Mouse (Mus musculus) gastrocnemius, postnatal 4 days (tissue): ENCODE measurements at regions not wholly inside any gene's neighbourhood (a gene's known extent, or its start where the extent isn't known, plus 50 kb on each side); places are given as distances from the start of the nearest gene placed in this dataset.
A peak's percentile ranks its signal among the peaks of the same experiment; 100 is the strongest.

ENCODE experiments used
- DNase-seq, 2 experiments: peaks; one replicate each; pipeline ENCODE4 v3.0.0; 2021 to 2022; ENCODE audit warnings: low spot score in 2 of 2, mixed read lengths in 2 of 2

DNA sequence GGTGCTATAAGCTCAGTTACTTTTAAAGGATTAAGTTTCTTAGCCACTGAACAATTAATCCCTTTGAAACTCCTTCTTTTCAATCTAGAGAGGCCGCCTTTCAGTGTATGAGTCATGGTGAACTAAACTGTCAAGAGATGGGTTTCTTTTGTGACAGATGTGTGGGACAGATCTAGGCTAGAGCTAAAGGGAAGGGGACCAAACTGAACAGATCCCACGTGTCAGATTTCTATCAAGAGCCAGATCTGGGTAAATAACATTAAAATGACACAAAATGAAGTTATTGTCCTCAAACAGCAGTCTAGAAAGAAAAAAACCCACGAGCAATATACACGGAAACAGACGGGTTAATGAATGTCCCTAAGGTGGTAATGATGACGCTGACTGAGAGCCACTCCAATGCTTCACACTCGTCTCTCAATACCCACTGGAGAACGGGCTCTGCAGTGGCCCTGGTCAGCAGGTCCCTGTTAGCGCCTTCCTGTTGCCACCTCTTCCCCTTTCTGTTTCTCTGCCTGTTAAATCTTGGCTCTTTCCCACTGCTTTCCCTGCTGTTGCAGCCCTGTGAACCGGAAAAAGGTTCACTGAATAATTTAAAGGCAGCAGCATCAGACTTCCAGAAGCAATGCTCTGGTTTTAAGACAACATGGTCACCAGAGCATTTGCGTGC is 52.7 kb upstream of the Rab3gap2 start:
- no peak for DNase-seq

DNA sequence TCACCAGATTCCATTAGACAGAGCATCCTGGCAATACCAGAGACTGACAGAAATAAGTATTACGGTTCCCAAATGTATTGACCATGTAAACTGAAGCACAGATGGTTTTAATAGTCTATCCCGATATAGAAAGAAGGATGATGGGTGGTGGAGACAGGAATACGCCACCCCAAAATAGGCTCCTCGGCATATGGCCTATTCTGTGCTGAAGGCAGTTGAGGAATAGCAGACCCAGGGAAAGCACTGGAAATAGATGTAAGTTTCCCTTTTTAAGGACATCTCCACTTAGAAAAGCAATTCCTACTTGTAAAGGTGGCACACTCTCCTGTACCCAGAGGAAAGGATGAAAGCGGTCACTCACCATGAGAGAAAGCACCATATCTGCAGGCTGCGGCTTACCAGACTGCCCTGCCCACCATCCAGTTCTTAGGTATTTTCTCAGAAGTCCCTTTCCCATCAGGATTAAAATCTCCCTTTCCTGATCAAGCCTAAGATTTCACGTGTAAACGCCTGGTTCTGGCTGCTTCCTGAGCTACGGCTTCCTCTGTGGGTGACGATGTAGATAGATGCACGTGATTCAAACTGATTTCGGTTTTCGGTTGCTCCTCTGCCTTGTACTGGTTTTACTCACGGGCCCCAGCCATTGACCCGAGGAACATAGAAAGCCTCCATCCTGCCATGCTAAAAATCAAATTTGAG is 53.3 kb upstream of the Rab3gap2 start:
- DNase-seq, result no peak

DNA sequence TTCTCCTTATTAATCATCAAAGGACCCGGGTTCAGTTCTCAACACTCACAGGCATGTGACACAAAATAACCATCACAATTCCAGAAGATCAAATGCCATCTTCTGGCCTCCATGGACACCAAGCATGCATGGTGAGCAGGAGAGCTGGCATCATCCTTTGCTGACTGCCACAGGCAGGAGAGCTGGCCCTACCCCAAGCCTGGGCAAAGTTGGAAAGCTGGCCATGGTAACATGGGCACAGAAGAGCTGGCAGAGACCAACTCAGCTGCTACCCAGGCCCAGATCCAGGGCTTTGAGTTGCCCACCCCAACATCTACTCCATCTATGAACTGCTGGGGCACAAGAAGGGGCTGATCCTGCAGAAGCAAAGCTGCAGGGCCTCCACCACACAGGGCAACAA is 59.1 kb upstream of the Rab3gap2 start:
- peak in 1 of 2 experiments; percentile 37 for DNase-seq

DNA sequence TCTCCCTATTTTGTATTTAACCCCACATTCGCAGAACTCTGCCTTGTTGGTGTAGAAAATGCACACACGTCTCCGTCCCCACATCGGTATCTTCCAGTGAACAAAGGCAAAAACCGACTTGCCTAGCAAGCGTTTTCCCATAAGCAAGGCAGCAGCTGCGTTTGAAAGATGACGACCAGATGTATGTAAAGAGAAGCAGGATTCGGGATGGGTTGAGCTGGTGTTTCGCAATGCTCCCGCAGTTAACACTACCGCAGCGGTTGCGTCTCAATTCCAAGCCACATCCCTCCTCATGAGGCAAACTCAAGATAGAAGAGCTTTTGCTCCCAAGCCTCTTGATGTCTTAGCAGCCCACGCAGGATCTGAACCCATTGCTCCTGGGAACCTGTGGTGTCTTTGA is 59.9 kb upstream of the Rab3gap2 start:
- DNase-seq, result no peak

DNA sequence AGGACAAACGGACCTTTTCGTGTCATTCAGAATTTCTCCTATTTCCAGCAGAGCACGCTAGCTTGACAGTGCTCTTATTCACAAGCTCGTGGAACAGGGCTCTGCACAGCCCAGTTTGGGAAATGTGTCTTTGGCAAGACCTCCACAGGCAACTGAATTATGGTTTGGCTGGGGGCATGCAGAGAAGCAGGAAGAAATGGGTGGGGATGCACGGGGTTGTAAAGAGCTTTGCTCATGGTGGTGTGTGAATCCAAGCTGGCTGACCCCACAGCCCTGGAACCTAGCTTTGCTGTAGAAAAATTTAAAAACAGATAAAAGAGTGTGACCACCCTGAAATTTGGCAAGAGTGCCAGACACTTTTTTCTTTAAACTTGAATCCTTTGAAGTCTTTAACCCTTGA is 63.6 kb upstream of the Rab3gap2 start:
- DNase-seq, result peak in 1 of 2 experiments; percentile 15

DNA sequence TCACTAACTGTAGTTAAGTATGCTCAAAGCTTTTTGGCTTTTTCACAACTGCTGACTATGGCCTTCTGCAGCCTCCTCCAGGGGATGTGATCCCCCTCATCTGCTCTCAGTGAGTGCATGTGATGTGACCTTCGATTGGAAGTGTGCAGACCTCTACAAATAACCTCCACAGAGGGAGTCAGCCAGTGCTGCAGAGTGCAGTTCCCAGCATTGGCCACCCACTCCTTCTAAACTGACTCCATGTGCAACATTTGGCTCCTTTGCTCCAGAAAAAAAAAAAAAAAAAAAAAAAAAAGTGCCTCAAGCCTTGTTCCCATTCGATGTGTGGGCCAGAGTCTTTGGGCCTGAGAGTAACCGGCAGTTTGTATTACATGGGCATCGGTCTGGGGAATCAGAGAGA is 75.7 kb upstream of the Rab3gap2 start:
- DNase-seq, result no peak

DNA sequence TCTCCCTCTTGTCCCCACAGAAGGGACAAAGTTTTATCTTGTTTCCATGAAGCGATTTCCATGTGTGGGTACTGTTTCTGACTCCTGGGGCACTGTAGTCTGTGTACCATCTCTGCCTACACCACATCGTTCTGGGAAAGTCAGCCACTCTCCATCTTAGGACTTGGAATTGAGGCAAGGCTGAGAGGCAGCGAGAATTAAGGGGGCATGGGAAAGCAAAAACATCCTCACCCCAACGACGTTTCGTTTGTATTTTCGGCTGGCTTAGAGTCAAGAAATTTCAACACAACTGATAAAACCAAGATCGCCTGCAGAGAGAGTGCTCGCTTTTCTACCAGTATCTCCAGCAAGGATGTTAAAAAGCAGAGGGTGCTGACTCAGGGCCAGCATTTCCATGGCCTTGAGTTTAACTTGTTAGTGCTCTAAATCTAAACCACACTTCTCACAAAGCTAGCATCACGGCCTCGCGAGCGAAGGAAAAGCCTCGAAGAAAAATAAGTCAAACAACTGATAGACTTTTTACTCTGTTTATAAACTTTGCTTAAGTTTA is 78.1 kb upstream of the Rab3gap2 start:
- DNase-seq, result no peak

DNA sequence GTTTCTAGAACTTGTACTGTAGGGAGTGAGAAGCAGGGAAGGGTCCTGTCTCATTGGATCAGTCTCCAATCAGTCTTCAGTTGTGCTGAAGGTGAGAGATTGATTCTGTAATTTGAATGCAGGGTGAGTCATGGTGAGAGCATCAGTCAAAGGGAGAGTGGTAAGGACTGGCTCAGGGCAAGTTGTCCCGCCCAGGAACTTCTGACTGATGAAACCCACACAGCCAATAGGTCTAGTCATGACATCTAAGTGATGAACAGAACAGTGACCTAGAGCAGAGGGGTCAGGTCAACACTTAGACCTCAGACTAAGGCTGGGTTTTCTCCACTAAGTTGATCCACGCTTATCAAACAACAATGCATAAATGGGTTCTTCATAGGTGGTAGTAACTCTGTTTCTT is 82.4 kb upstream of the Rab3gap2 start:
- no peak for DNase-seq

DNA sequence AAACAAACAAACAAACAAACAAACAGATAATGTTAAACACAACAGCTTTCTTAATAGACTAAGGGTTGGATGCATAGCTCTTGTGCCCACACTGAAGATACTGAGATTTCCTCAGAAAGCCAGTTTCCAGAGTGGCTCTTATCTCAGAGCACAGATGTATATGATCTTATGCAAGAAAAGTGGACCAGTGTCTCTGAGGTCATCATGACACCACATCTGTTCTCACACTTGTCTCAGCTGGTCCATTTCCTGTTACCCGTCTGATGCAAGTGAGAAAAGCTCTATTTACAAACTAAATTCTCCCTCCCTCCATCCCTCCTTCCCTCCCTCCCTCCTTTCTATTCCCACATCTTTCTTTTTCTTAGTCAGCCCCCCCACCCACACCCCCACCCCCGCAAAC is 83.5 kb upstream of the Rab3gap2 start:
- no peak for DNase-seq

DNA sequence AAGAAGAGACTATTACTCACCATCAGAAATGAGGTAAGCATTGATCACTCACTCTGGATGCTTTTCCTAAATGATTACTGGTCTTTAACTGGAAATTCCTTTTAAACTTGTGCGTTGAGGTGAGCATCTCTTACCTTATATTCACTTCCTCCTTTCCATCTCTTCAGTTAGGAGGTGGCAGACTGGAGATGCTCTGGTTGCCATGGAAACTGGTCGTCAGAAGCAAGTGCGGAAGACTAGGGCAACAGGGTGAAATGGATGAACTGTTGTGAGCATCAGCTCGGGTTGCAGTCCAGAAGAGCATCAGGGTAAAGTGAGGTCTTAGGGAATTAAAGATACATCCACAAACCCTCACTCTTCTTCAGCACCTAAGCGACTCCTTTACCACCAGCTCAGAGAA is 86.2 kb upstream of the Rab3gap2 start:
- DNase-seq, result no peak

DNA sequence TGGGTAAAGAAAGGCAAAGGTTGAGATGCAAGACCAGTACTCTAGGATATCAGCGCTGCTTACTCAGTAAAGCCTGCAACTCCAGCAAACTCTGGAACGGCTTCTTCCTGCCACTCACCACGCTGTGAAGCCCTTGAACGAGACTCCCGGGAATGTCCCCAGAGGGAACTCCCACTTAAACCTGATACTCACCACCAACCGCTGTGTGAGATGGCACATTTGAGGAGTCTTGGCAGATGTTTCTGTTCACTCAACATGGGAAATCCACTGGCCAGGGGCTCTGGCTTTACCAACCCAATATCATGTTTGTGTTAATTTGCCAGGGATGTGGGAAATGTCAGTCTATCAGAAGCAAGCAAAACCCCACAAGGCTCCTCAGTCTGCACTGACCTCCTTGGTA is 90.2 kb upstream of the Rab3gap2 start:
- no peak for DNase-seq

DNA sequence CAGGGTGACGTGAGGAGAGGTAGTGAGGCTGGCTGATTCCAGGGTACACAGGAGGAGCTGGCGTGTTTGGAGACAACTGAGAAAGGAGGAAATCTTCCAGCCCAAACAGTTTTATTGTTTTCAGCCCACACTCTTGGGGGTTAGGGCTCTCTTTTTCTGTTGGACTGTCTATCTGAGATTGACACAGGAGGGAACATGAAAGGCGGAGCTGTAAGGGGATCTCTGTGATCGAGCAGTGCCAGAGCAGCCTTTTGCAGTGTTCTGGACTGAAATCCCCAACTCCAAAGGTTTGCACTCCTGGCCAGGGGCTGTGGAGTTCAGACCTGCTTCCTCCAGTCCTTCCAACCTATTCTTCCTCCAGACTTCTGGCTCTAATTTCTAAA is 91.9 kb upstream of the Rab3gap2 start:
- no peak for DNase-seq

DNA sequence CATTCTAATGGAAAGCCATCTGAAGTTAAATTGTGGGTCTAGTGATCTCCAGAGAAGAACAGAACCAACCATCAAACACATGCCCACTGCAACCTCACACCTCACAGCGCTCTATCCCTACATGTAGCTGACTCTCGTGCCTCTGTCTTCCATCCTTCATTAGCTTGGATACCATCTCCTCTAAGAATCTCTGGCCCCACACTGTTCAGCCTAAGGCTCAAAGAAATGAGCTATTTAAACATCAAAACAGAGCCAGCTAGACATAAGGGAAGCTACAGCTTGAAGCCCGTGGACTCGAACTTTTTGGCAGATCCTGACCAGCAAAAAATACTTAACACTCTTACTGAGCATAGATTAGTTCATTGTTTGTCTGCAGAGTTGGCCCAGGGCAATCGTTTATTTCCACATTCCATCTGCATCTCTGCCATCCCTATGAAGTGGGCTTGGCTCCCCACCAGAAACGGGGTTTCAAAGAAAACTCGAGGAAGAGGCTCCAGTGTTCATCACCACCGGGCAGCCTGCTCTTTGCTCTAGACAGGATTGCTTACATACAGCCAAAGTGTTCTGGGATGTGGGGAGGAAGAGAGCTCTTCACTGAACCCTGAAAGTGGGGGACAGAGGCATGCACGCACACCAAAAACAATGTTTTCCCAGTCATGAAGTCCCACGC is 92.4 kb upstream of the Rab3gap2 start:
- DNase-seq, result peak in 1 of 2 experiments; percentile 41

DNA sequence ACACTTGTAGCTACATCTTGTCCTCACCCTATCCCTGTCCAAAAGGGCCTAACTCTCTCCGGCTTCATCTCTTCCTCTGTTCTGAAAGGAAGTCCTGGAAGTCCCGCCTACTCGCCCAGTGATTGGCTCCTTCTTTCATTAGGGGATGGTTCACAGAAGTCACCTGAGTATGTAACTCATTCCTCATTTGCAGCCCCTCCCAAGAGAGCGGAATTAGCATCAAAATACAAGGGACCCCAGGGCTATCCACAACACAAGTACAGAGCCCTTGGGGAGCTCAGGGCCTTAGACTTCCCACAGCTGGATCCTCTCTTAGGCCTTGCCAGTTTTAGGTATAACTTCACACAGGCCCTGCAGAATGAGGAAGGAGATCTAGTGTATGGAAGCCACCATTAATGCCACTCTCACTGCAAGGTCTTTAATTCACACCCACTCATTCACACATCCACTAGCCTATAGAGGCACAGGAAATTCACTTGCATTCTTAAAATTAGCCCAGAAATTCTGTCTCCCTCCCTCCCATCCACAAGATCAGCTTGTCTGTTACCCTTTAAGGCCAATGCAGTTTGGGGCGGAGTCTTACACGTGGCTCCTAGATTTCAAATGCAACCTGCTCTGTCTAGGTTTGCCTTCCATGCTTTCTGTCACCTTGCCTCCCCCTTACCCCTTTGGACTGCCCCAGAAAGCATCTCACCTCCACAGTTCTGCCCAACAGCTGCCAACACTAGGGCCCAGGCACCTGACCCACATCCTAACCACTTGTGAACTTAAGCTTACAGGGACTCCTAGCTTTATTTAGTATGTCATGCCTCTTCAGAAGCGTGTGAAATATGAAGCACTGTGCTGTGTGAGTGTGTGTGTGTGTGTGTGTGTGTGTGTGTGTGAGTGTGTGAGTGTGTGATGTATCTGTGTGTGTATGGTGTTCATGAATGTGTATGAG is 98.7 kb upstream of the Rab3gap2 start:
- no peak for DNase-seq

DNA sequence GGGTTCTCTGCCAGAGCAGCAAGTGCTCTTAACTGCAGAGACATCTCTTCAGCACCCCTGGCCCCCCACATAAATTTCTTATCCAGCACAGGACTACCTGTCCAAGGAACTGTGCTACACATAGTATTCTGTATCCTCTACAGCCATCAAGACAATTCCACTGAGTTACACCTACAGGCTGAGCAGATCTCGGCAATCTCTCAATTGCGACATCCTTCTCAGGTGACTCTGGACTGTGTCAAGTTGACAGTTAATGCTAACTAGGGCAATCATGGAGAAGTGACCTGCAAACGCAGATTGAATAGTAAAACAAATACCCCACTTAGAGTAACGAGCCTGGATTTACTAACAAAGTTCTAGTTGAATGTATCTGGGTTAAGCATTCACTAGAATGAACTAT is 100.1 kb upstream of the Rab3gap2 start:
- no peak for DNase-seq

DNA sequence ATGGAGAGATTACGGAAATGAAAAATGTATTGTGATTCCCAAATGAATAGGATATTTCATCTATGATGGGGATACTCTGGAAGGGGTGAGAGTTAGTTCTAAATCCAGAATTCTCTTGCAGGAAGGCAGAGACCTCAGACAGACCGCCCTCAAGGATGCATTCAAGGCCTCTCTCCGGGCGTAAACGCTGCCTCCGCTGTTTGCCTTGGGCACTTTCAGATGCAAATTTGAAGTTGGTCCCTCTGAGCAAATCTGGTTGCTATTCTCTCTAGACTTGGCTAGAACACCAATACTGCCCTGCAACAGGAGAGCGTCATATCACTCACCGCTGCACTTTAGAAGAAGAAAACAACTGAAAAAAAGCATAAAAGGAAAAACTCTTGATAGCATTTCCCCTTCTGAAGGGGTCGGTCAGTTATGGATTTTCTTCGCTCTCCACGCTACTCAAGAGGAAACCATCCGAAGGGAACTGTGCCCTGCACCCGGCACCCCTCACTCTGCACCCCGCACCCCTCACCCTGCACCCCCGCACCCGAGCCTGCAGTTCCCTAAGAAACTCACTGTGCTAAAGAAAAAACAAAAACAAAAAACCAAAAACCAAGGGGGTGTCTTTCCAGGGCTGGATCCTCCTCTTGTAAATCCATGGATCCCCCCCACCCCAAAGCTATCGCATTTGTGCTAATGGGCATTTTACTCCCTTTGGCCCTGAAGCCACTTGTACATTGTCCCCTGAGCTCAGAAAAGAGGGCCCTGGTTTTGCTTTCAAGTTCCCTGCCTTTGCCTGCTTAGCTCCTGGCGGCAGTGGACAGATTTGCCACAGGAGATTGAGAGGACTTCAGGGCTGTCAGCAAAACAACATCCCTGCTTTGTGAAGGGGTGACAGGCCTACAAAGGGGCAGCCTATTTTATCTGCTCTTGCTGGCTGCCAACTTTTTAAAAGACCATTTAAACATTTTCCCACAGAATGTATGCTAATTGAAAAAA is 99.9 kb upstream of the Mark1 start:
- no peak for DNase-seq

DNA sequence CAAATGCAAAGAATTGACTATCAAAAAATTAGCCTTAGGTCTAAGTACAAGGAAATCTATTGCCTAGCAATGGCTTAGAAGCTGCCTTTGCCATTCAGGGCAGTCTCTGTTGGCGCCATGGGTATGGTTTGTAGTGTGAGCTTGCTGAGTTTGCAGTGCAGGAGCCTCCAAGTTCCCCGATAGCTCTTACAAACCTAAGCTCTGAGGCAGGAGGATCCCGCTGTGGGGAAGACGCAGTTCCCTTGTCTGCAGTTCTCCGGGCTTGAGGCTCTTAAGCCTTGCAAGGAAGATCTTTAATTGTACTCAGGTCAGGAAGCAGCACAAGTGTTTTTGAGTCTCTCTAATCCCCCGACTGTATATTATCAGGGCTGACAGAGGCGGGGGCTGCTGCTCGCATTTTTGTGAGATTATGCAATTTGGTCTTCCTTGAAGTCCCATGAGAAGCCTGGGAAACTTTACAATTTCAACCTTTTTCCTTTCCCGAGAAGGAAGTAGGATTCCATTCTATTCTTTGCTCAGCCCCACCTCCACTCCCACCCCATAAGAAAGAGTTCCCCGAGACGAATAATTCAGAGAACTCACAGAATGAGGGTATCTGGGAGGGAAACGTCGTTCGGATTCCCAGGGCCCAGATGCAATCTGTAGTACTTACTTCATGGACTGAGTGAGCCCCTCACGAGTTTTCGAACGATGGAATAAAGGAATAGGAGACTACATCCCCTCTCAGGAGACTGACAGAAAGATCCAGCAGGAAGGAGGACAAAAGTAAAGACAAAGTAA is 99.0 kb upstream of the Mark1 start:
- no peak for DNase-seq

DNA sequence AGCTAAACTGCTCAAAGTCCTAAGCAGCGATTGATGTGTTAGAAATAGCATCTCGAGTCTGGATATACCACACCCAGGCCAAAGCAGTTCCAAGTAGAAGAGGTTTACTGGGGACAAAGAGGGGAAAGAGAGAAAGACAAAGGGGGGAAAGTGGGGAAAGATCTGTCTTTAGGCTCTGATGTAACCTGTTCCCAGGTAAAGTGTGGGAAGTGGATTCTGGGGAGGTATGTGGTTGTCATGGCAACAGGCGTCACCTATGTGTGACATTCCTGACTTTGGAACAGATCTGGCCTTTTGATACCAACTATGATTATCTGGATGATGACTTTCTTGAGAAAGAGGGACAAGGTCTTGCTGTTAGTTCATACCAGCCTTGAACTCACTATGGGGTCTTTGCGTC is 97.4 kb upstream of the Mark1 start:
- DNase-seq, result no peak

DNA sequence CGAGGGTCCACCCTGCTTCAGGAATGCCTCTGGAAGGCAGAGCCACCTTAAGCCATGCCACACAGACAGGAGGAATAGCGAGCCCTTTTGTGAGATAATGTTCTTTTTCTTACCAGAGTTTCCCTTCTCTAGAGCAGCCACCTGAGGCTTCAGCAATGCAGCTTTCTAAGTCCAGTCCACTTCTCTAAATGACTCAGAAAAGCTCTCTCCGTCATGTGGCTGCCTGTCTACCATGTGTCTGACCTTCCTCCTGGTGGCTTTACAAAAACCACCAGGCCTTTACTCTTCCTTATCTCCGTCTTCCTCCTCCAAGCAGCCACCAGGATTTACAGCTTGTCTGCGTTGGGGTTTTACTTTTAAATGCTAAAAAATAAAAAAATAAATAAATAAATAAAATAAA is 93.4 kb upstream of the Mark1 start:
- no peak for DNase-seq
